Mouse (Mus musculus) liver, embryonic 18 days (tissue): Measurements from ENCODE around the gene Fam81b. TPM values are rescaled to one million over a fixed set of nuclear protein-coding genes. Genes with fewer than 3 reads are reported as not detected.

Experiments used
- polyA plus RNA-seq: library from polyadenylated mRNA; depleted of rRNA; stranded (reverse); fragments of >200 nt; gene quantifications from 2 replicates; pipeline ENCODE4 v1.2.3, GENCODE M21; 2012; rRNA removed

Gene Fam81b
- polyA plus RNA-seq: not detected in 2 replicates

GRCm38 (mm10) chr13:76304637-76305122 lies at the start of gene Fam81b:
Gene Fam81b (minus strand): TSS chr13:76305072.

Other genes starting within 250 kb of the Fam81b start
- gene Gpr150, start 248.1 kb downstream of the Fam81b start, polyA plus RNA-seq: 0.31 and 0.37 TPM in 2 replicates
- gene Arsk, start 206.4 kb downstream of the Fam81b start, polyA plus RNA-seq: 2.7 and 2.9 TPM in 2 replicates
- 4.9 and 5.2 TPM in 2 replicates for gene Ttc37, start 206.3 kb downstream of the Fam81b start, polyA plus RNA-seq
- gene Mctp1, start 79.5 kb upstream of the Fam81b start, polyA plus RNA-seq: 1.1 and 1.3 TPM in 2 replicates